Comparison of ENCODE assay signal across 8 mouse cellular contexts in genomic region chr2:30712841-30713401, GRCm38 (mm10).
DNase-seq lines count a peak whose midpoint lies in the region; ATAC-seq lines count a peak whose summit lies in the region.

No protein-coding gene starts in this region.

- peak overlapping the region; percentile 17 for H3K9ac ChIP-seq in hindbrain, embryonic 16.5 days (ENCODE audit: low read depth, low read length)

- ATAC-seq in cerebellum, adult (ENCODE audit: insufficient number of reproducible peaks, low FRiP score, low TSS enrichment) = no peak
- ATAC-seq in hindbrain, embryonic 16.5 days = no peak

- WGBS in hindbrain, embryonic 16.5 days = 60% methylated on average over 9 of the region's 9 CpGs

- H3K27ac ChIP-seq in hindbrain, embryonic 16.5 days (ENCODE audit: low read depth, low read length) = peak overlapping the region; percentile 91

- no peak overlapping the region for H3K4me3 ChIP-seq in hindbrain, embryonic 16.5 days (ENCODE audit: low read length)

- no peaks in the 10 kb centered on the region for H3K9me3 ChIP-seq in hindbrain, embryonic 16.5 days (ENCODE audit: control insufficient read depth, low read length)

- DNase-seq in cerebellum, adult 11 months = peak; percentile 42
- peak; percentile 38 for DNase-seq in urinary bladder, postnatal 14 days (ENCODE audit: low spot score)
- DNase-seq in urinary bladder, postnatal 36 days (ENCODE audit: low spot score in 2 of 2) = no peak
- DNase-seq in splenic B cell, adult 2 months (ENCODE audit: low read depth, low spot score) = peak; percentile 48
- no peak for DNase-seq in frontal cortex, adult 2 months (ENCODE audit: extremely low spot score in 1 of 2, low spot score in 1 of 2)
- DNase-seq in layer of hippocampus, postnatal 10 days (ENCODE audit: low spot score in 2 of 2) = no peak

- peaks cover 52% of the 10 kb centered on the region for H3K4me1 ChIP-seq in hindbrain, embryonic 16.5 days (ENCODE audit: control insufficient read depth, insufficient read depth, low read depth, low read length)

- no peaks in the 10 kb centered on the region for H3K27me3 ChIP-seq in hindbrain, embryonic 16.5 days (replicated peaks; ENCODE audit: control insufficient read depth, insufficient read depth, low read length)
- no peaks in the 10 kb centered on the region for H3K27me3 ChIP-seq in splenic B cell, adult 2 months (ENCODE audit: control insufficient read depth, insufficient read depth, low read length, poor library complexity, severe bottlenecking)

- H3K4me2 ChIP-seq in hindbrain, embryonic 16.5 days (ENCODE audit: low read length) = no peak overlapping the region

- H3K36me3 ChIP-seq in hindbrain, embryonic 16.5 days (ENCODE audit: control insufficient read depth, insufficient read depth, low read length) = no peaks in the 10 kb centered on the region
- no peaks in the 10 kb centered on the region for H3K36me3 ChIP-seq in splenic B cell, adult 2 months (ENCODE audit: control insufficient read depth, insufficient read depth, low read length, poor library complexity, severe bottlenecking)

Comparison
In these comparisons a context has a peak if more than half of its experiments do, and no peak if none do; other contexts are left out.
1. DNase-seq: peak in cerebellum, adult 11 months (single experiment), urinary bladder, postnatal 14 days (single experiment) and splenic B cell, adult 2 months (single experiment); none in urinary bladder, postnatal 36 days (0 of 2), frontal cortex, adult 2 months (0 of 2) and layer of hippocampus, postnatal 10 days (0 of 2).